Mouse (Mus musculus) myocyte (in vitro differentiated cells): ENCODE measurements at regions not wholly inside any gene's neighbourhood (a gene's known extent, or its start where the extent isn't known, plus 50 kb on each side); places are given as distances from the start of the nearest gene placed in this dataset.

Source experiments
- H3K27me3 ChIP-seq: one replicate; pipeline ENCODE4 v1.6.1; 2011; ENCODE audit not compliant: control insufficient read depth, insufficient read depth, insufficient read length
- H3K36me3 ChIP-seq: one replicate; pipeline ENCODE4 v1.6.1; 2011; ENCODE audit not compliant: control insufficient read depth, insufficient read depth
- H3K4me2 ChIP-seq: one replicate; pipeline ENCODE4 v1.6.1; 2011; ENCODE audit warnings: low read depth, control low read depth
- H3K4me3 ChIP-seq: one replicate; pipeline ENCODE4 v1.5.1; 2011; ENCODE audit warnings: mild to moderate bottlenecking, control low read depth, moderate library complexity
- H3K79me2 ChIP-seq: one replicate; pipeline ENCODE4 v1.6.1; 2011; ENCODE audit not compliant: control insufficient read depth, insufficient read depth
- H3ac ChIP-seq: one replicate; pipeline ENCODE4 v1.6.1; 2011; ENCODE audit not compliant: control insufficient read depth, insufficient read length
- CEBPB ChIP-seq: IDR thresholded peaks from 2 replicates; pipeline ENCODE4 v1.6.1; 2011; ENCODE audit warnings: mild to moderate bottlenecking, moderate library complexity; ENCODE audit not compliant: poor library complexity, insufficient read depth, severe bottlenecking
- E2F4 ChIP-seq: IDR thresholded peaks from one replicate; pipeline ENCODE4 v1.6.1; 2011; ENCODE audit warnings: mild to moderate bottlenecking, control low read depth, moderate library complexity; ENCODE audit not compliant: insufficient read depth
- MAX ChIP-seq: IDR thresholded peaks from one replicate; pipeline ENCODE4 v1.6.1; 2011; ENCODE audit warnings: low read depth, mild to moderate bottlenecking, control low read depth
- MYOD1 ChIP-seq, 3 experiments: IDR thresholded peaks; one replicate each; pipeline ENCODE4 v1.6.1; 2011; ENCODE audit warnings: control low read depth in 2 of 3, low read depth in 2 of 3, mild to moderate bottlenecking in 2 of 3, moderate library complexity in 1 of 3; ENCODE audit not compliant: insufficient read length in 2 of 3, control insufficient read depth in 1 of 3
- MYOG ChIP-seq, 3 experiments: IDR thresholded peaks; one replicate each; pipeline ENCODE4 v1.6.1; 2011; ENCODE audit warnings: control low read depth in 2 of 3, low read depth in 2 of 3, mild to moderate bottlenecking in 2 of 3; ENCODE audit not compliant: insufficient read length in 2 of 3, control insufficient read depth in 1 of 3, insufficient read depth in 1 of 3
- POLR2A ChIP-seq: IDR thresholded peaks from one replicate; pipeline ENCODE4 v1.6.1; 2011; ENCODE audit warnings: low read depth, mild to moderate bottlenecking, control low read depth, moderate library complexity; ENCODE audit not compliant: insufficient read length
- POLR2AphosphoS2 ChIP-seq: IDR thresholded peaks from one replicate; pipeline ENCODE4 v1.6.1; 2011; ENCODE audit warnings: low read depth, control low read depth; ENCODE audit not compliant: insufficient read length
- REST ChIP-seq: IDR thresholded peaks from one replicate; pipeline ENCODE4 v1.6.1; 2011; ENCODE audit warnings: mild to moderate bottlenecking, control low read depth, moderate library complexity; ENCODE audit not compliant: insufficient read depth, insufficient read length
- SRF ChIP-seq: IDR thresholded peaks from one replicate; pipeline ENCODE4 v1.6.1; 2011; ENCODE audit warnings: low read depth; ENCODE audit not compliant: control insufficient read depth, insufficient read length
- TCF12 ChIP-seq: IDR thresholded peaks from one replicate; pipeline ENCODE4 v1.6.1; 2011; ENCODE audit warnings: mild to moderate bottlenecking, control low read depth; ENCODE audit not compliant: poor library complexity, insufficient read depth, severe bottlenecking
- TCF3 ChIP-seq: IDR thresholded peaks from one replicate; pipeline ENCODE4 v1.6.1; 2011; ENCODE audit warnings: low read depth, control low read depth; ENCODE audit not compliant: insufficient read length
- USF1 ChIP-seq: IDR thresholded peaks from one replicate; pipeline ENCODE4 v1.6.1; 2011; ENCODE audit warnings: low read depth, mild to moderate bottlenecking, control low read depth, moderate library complexity

DNA sequence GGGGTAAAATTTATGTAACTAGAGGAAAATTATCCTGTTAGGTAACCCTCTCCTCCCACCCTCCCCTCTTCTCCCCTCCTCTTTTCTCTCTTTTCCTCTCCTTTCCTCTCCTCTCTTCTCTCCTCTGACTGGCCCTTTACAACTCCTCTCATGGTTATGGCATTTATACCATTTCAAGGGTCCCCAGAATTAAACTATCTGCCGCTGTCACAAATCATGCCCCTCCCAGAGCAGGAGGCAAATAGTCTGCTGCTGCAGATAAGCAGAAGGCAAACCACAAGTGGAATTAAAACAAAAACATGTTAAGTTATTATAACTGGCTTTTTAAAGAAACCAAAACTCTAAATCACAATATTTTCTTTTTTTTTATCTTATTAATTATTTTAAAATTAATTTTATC lies 407.9 kb downstream of the Tecrl start:
- Histone ChIP-seq H3K36me3 (no peaks in the 10 kb centered on the region), H3K27me3 (no peaks in the 10 kb centered on the region), H3K4me3 (no peak overlapping the region), H3ac (no peak overlapping the region), H3K4me2 (no peak overlapping the region), H3K79me2 (no peaks in the 10 kb centered on the region)
- TF ChIP-seq SRF (no peak), POLR2AphosphoS2 (no peak), E2F4 (no peak), TCF12 (no peak), POLR2A (no peak), MYOD1 (IDR thresholded peaks at IDR 0.05; ENCODE audit: control insufficient read depth in 1 of 3, insufficient read length in 2 of 3, low read depth in 2 of 3) (no peak)

- Histone ChIP-seq H3K79me2 (no peaks in the 10 kb centered on the region), H3K4me2 (no peak overlapping the region), H3K36me3 (no peaks in the 10 kb centered on the region), H3K27me3 (no peaks in the 10 kb centered on the region), H3ac (no peak overlapping the region), H3K4me3 (no peak overlapping the region)
- TF ChIP-seq MYOD1 (IDR thresholded peaks at IDR 0.05; ENCODE audit: control insufficient read depth in 1 of 3, insufficient read length in 2 of 3, low read depth in 2 of 3) (no peak), MYOG (IDR thresholded peaks at IDR 0.05; ENCODE audit: control insufficient read depth in 1 of 3, insufficient read depth in 1 of 3, insufficient read length in 2 of 3, low read depth in 2 of 3) (no peak), USF1 (no peak), TCF3 (no peak), TCF12 (no peak), REST (no peak), CEBPB (no peak), POLR2A (no peak), MAX (no peak), SRF (no peak), POLR2AphosphoS2 (no peak), E2F4 (no peak)
Observed at GRCm38 (mm10) chr5:82939786-82940185, 415.2 kb downstream of the Tecrl start.

DNA sequence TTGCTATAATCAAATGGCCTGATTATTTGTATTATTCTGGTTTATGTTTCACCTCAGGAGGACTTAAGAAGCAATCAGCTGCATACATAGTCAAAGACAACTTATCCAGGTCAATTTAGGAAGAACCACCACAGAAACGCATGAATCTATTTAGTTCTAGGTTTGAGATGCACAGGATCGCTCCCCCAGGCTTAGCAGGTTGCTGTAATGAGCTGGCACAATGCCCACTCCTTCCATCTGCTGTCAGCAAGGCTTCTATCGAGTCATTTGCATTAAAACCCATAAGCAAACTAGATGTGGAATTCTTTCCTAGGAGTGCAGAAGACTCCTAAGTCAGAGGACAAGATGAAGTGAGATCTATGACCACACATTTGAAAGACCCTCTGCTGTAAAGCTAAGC lies 455.6 kb downstream of the Tecrl start:
- Histone ChIP-seq H3K4me2 (no peak overlapping the region), H3K36me3 (no peaks in the 10 kb centered on the region), H3ac (no peak overlapping the region), H3K27me3 (no peaks in the 10 kb centered on the region), H3K4me3 (no peak overlapping the region), H3K79me2 (no peaks in the 10 kb centered on the region)
- TF ChIP-seq MYOG (IDR thresholded peaks at IDR 0.05; ENCODE audit: control insufficient read depth in 1 of 3, insufficient read depth in 1 of 3, insufficient read length in 2 of 3, low read depth in 2 of 3) (no peak), TCF12 (no peak), POLR2A (no peak), POLR2AphosphoS2 (no peak), E2F4 (no peak), MYOD1 (IDR thresholded peaks at IDR 0.05; ENCODE audit: control insufficient read depth in 1 of 3, insufficient read length in 2 of 3, low read depth in 2 of 3) (no peak), TCF3 (no peak)

DNA sequence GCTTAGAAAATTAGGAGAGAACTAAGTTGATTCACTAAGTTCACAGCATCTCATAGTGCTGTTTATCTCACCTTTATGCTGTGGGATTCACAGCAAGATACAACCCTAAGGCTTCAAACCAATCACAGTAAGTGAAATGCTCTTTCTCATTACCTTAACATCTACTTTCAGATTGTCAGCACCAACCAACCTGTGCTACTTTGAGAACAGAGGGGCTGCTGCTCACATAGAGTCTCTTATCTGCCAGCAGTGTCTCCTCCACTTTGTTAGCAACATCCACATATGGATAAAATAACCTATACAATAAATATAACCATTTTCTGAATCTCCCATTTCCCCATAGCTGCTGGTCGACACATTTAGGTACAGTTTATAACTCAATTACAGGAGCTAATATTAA lies 456.1 kb downstream of the Tecrl start:
- Histone ChIP-seq H3K36me3 (no peaks in the 10 kb centered on the region), H3ac (no peak overlapping the region), H3K79me2 (no peaks in the 10 kb centered on the region), H3K4me3 (no peak overlapping the region), H3K27me3 (no peaks in the 10 kb centered on the region), H3K4me2 (no peak overlapping the region)
- TF ChIP-seq USF1 (no peak), POLR2A (no peak), REST (no peak)

DNA sequence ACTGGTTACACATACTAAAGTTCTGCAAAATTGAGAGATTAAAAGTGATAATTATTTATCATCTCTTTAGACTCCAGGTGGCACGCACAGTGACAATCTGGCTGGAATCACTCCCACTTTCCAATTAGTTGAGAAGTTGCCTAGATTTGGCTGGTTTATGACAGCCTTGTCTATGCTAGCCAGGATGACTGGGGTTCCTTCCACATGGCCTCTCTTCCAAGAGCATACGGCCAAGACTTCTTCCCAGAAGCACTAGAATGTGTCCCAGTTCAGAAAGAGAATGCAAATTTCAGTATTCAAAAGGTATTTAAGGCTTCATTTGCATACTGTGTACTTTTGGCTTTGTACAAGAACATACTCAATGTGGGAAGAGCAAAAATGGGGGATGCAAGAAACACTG lies 456.6 kb downstream of the Tecrl start:
- Histone ChIP-seq H3K4me3 (no peak overlapping the region), H3K27me3 (no peaks in the 10 kb centered on the region), H3K36me3 (no peaks in the 10 kb centered on the region), H3ac (no peak overlapping the region), H3K4me2 (no peak overlapping the region), H3K79me2 (no peaks in the 10 kb centered on the region)
- no peak for TF ChIP-seq USF1
- TF ChIP-seq MYOG (IDR thresholded peaks at IDR 0.05; ENCODE audit: control insufficient read depth in 1 of 3, insufficient read depth in 1 of 3, insufficient read length in 2 of 3, low read depth in 2 of 3), result no peak
- no peak for TF ChIP-seq MYOD1 (IDR thresholded peaks at IDR 0.05; ENCODE audit: control insufficient read depth in 1 of 3, insufficient read length in 2 of 3, low read depth in 2 of 3)
- TF ChIP-seq POLR2AphosphoS2, result no peak
- TF ChIP-seq E2F4, result no peak
- no peak for TF ChIP-seq TCF12
- no peak for TF ChIP-seq MAX
